Mouse (Mus musculus) neural tube, embryonic 11.5 days (tissue): Measurements from ENCODE around the gene Aff3. TPM values are rescaled to one million over a fixed set of nuclear protein-coding genes. Genes with fewer than 3 reads are reported as not detected.

ENCODE experiments used
- ATAC-seq: fragments of 200-750 bp; cut with Nextera tagmentation; 2 replicates; pipeline ENCODE4 v1.8.0; 2017; ENCODE audit warnings: moderate number of reproducible peaks, mild to moderate bottlenecking, moderate TSS enrichment, moderate library complexity; ENCODE audit not compliant: insufficient read depth, low FRiP score, low TSS enrichment
- DNase-seq: peaks from one replicate; pipeline ENCODE4 v3.0.0-alpha.2; 2015; ENCODE audit warnings: low spot score
- H3K27ac ChIP-seq: fragments of 300-500 bp; sonication (generic); 2 replicates; pipeline ENCODE4 v1.5.1; 2014; ENCODE audit warnings: low read depth, mild to moderate bottlenecking, low read length
- H3K27me3 ChIP-seq: fragments of 300-500 bp; sonication (generic); 2 replicates; pipeline ENCODE4 v1.6.1; 2014; ENCODE audit warnings: mild to moderate bottlenecking, low read length, mixed read lengths; ENCODE audit not compliant: control insufficient read depth, insufficient read depth
- H3K36me3 ChIP-seq: fragments of 300-500 bp; sonication (generic); 2 replicates; pipeline ENCODE4 v1.6.1; 2014; ENCODE audit warnings: mild to moderate bottlenecking, low read length, moderate library complexity, mixed read lengths; ENCODE audit not compliant: control insufficient read depth, insufficient read depth
- H3K4me1 ChIP-seq: fragments of 300-500 bp; sonication (generic); 2 replicates; pipeline ENCODE4 v1.6.1; 2014; ENCODE audit warnings: low read length, mixed read lengths; ENCODE audit not compliant: control insufficient read depth, insufficient read depth
- H3K4me2 ChIP-seq: fragments of 300-500 bp; sonication (generic); 2 replicates; pipeline ENCODE4 v1.6.1; 2014; ENCODE audit warnings: low read depth, mild to moderate bottlenecking, moderate library complexity
- H3K4me3 ChIP-seq: fragments of 300-500 bp; sonication (generic); 2 replicates; pipeline ENCODE4 v1.5.1; 2014; ENCODE audit warnings: low read depth, low read length
- H3K9ac ChIP-seq: fragments of 300-500 bp; sonication (generic); 2 replicates; pipeline ENCODE4 v1.6.1; 2014; ENCODE audit warnings: mild to moderate bottlenecking, low read length
- H3K9me3 ChIP-seq: fragments of 300-500 bp; sonication (generic); 2 replicates; pipeline ENCODE4 v1.6.1; 2016; ENCODE audit warnings: low read length; ENCODE audit not compliant: control insufficient read depth
- WGBS: fragments of 180-500 bp; shearing (Covaris S2); extraction: QIAGEN DNeasy Blood & Tissue Kit; methylation state at CpG from one replicate; pipeline ENCODE4 v1.1.7; 2014; 5-methylcytosine and 5-hydroxymethylcytosine counted together
- polyA plus RNA-seq: library from polyadenylated mRNA; unstranded; fragments of >200 nt; fragmentation: Nextera tagmentation; extraction: Ambion mirVana; gene quantifications from 2 replicates; pipeline ENCODE4 v1.2.1, GENCODE M21; 2014

Aff3 gene
- polyA plus RNA-seq, 1 experiment from 2014 or later, result 33.3 TPM

DNA sequence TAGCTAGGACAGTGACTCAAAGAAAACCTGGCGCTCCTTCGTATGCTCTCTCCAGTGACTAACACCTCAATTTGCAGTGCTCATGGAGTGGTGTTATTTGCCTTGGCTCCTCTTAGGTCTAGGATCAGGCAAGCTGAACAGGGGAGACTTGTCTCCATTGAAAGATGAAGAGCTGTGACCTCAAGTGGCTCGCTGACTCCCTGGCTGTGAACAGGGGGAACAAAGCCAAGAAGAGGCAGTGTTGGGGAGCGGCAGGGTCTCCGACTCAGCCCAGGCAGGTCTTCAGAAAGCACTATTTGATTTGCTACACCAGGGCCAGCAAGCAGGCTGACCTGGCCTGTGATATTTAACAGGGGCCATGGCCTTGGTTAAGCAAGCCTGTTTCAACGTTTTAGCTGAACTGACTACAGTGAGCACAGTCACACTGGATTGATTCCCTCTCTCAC is 423.5 kb downstream of the Aff3 start:
- WGBS, result 86% methylated on average over 6 of the region's 6 CpGs
- Histone ChIP-seq H3K27ac (no peak overlapping the region), H3K9ac (no peak overlapping the region), H3K4me1 (no peaks in the 10 kb centered on the region), H3K4me2 (no peak overlapping the region), H3K9me3 (no peaks in the 10 kb centered on the region), H3K4me3 (no peak overlapping the region), H3K36me3 (no peaks in the 10 kb centered on the region), H3K27me3 (no peaks in the 10 kb centered on the region)
- DNase-seq, result no peak
- no peak for ATAC-seq

GRCm38 (mm10) chr1:38240438-38241220 is 424.1 kb downstream of the Aff3 start:
- Histone ChIP-seq H3K27me3 (no peaks in the 10 kb centered on the region), H3K36me3 (no peaks in the 10 kb centered on the region), H3K9me3 (no peaks in the 10 kb centered on the region), H3K9ac (no peak overlapping the region), H3K4me3 (no peak overlapping the region), H3K27ac (no peak overlapping the region), H3K4me2 (no peak overlapping the region), H3K4me1 (no peaks in the 10 kb centered on the region)
- no peak for ATAC-seq
- 85% methylated on average over 9 of the region's 9 CpGs for WGBS
- no peak for DNase-seq

GRCm38 (mm10) chr1:38239516-38239915 is 425.2 kb downstream of the Aff3 start:
- no peak overlapping the region for H3K9ac ChIP-seq
- no peaks in the 10 kb centered on the region for H3K4me1 ChIP-seq
- ATAC-seq (no peak), DNase-seq (no peak)
- 94% methylated on average over 16 of the region's 16 CpGs for WGBS
- no peaks in the 10 kb centered on the region for H3K36me3 ChIP-seq
- no peaks in the 10 kb centered on the region for H3K27me3 ChIP-seq
- no peak overlapping the region for H3K4me3 ChIP-seq
- H3K9me3 ChIP-seq, result no peaks in the 10 kb centered on the region
- no peak overlapping the region for H3K4me2 ChIP-seq
- no peak overlapping the region for H3K27ac ChIP-seq

DNA sequence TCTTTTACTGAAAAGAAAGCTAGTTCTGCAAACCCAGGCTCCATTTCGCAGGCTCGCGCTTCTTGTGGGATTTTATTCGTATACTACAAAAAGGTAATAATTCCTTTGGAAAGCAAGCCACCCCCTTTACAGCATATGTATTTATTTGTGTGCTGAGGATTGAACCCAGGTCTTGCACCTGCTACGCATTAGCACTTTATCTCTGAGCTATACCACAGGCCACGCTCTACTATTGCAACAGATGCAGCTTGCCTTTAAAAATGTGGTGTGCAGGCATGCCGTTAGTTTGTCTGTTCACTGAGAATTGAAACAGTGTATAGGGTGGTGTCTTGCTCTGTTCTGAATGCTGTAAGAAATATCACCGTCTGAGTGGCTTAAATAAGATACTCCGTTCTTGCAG is 426.9 kb downstream of the Aff3 start:
- 95% methylated on average over 9 of the region's 9 CpGs for WGBS
- no peaks in the 10 kb centered on the region for H3K36me3 ChIP-seq
- ATAC-seq (no peak), DNase-seq (no peak)
- H3K9me3 ChIP-seq, result no peaks in the 10 kb centered on the region
- no peaks in the 10 kb centered on the region for H3K27me3 ChIP-seq
- no peak overlapping the region for H3K27ac ChIP-seq
- H3K4me1 ChIP-seq, result no peaks in the 10 kb centered on the region
- no peak overlapping the region for H3K4me3 ChIP-seq
- H3K9ac ChIP-seq, result no peak overlapping the region
- H3K4me2 ChIP-seq, result no peak overlapping the region

DNA sequence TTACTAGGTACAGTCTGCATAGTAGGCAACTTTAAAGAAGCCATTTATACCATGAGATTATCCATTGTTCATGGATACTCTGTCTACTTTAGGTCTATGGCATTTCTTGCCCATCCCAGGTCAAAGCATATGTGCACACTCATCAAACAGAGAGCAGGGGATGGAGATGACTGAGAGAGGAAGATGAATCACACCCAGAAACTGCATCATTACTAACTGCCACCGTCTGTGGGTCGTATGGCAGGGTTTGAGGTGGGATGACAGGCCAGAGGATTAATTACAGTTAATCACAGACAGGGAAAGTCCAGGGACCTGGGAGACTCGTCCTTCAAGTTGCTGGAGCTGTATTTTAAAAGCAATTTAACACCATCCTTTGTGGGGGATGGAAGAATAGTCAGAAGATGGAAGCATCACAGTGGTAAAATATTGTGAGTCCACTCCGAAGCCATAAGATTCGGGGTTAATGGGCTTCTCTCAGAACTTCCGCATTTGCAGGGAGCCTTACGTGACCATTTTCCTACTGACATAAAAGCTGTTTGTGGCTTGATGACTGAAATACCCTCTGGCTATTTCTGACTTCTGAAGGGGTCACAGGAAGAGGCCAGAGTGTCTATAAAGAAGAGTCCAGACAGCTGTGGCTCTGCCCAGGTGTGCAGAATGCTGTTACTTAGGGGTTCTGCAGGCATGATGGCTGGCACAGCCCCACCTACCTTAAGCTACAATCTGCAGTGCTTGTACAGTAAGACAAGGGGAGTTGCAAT is 427.5 kb downstream of the Aff3 start:
- no peak overlapping the region for H3K27ac ChIP-seq
- H3K36me3 ChIP-seq, result no peaks in the 10 kb centered on the region
- H3K4me3 ChIP-seq, result no peak overlapping the region
- H3K9me3 ChIP-seq, result no peaks in the 10 kb centered on the region
- ATAC-seq (no peak), DNase-seq (no peak)
- 53% methylated on average over 7 of the region's 7 CpGs for WGBS
- H3K9ac ChIP-seq, result no peak overlapping the region
- H3K27me3 ChIP-seq, result no peaks in the 10 kb centered on the region
- no peak overlapping the region for H3K4me2 ChIP-seq
- no peaks in the 10 kb centered on the region for H3K4me1 ChIP-seq

DNA sequence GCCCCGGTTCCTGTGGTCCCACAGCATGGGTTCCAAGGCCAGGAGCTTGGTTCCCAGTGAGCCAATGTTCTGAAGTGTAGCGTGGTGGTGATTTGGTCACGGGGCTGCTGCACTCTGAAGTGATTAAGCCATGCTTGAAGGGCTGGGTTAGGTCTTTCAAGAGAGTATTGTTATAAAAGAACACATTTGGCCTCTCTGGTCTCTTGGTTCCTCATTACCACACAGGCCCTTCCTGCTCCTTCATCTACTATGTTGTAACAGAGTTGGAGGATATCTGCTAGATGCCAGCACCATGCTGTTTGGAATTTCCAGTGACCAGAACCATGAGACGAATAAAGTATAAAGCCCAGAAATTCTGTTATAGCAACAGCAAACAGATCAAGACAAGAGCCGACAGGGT is 431.6 kb downstream of the Aff3 start:
- Histone ChIP-seq H3K4me2 (no peak overlapping the region), H3K9ac (no peak overlapping the region), H3K36me3 (no peaks in the 10 kb centered on the region), H3K9me3 (no peaks in the 10 kb centered on the region), H3K4me1 (no peaks in the 10 kb centered on the region), H3K27ac (no peak overlapping the region), H3K27me3 (no peaks in the 10 kb centered on the region), H3K4me3 (no peak overlapping the region)
- DNase-seq, result no peak
- no peak for ATAC-seq
- WGBS, result 93% methylated on average over 5 of the region's 5 CpGs

DNA sequence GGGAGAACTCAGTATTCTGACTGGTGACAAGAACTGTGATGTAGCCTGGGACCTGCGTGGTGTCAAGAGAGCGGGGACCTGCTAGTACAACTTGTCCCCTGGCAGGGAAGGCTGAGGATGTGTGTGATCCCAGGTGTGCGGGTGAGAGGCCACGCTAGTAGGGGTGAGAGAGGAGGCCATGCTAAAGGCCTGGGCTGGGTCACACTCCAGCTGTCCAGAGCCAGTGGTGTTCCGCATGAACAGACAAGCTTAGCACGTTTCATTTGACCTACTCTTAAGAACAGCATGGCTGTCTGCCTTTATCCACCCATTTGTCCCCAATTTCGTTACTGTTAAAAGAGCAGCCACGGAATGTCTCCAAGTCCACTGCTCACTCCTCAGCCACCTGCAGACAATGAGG is 434.7 kb downstream of the Aff3 start:
- Histone ChIP-seq H3K9ac (no peak overlapping the region), H3K27me3 (no peaks in the 10 kb centered on the region), H3K4me1 (no peaks in the 10 kb centered on the region), H3K9me3 (peaks cover 2% of the 10 kb centered on the region; the same call in 1 of the 2 replicates), H3K36me3 (no peaks in the 10 kb centered on the region), H3K27ac (no peak overlapping the region), H3K4me3 (no peak overlapping the region), H3K4me2 (no peak overlapping the region)
- ATAC-seq (no peak), DNase-seq (no peak)
- 74% methylated on average over 8 of the region's 8 CpGs for WGBS

- Histone ChIP-seq H3K36me3 (peaks cover under 1% of the 10 kb centered on the region; the same call in 1 of the 2 replicates), H3K9ac (no peak overlapping the region), H3K9me3 (peaks cover 6% of the 10 kb centered on the region), H3K4me2 (no peak overlapping the region), H3K27me3 (no peaks in the 10 kb centered on the region), H3K4me3 (no peak overlapping the region), H3K27ac (no peak overlapping the region), H3K4me1 (no peaks in the 10 kb centered on the region)
- WGBS, result 94% methylated on average over 4 of the region's 4 CpGs
- DNase-seq (no peak), ATAC-seq (no peak)
These were observed 435.9 kb downstream of the Aff3 start for GRCm38 (mm10) chr1:38228806-38229205.

DNA sequence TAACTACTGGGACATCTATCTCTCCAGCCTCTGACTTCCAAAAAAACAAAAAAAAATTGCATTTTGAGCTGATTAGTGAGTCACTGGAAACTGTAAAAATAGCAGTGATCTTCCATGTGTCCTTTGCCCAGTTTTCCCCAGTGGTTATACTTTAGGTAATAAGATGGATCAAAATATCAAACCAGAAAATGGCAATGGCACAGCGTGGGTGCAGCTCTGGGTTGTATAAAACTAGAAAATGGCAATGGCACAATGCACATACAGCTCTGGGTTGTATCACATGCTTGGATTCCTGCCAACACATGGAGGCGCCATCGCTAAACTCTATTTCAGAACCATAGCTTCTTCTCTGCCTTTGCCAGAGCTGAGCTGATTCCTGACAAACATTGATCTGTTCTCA is 439.6 kb downstream of the Aff3 start:
- H3K27ac ChIP-seq, result no peak overlapping the region
- H3K4me2 ChIP-seq, result no peak overlapping the region
- WGBS, result 95% methylated on average over 3 of the region's 3 CpGs
- no peak for ATAC-seq
- no peaks in the 10 kb centered on the region for H3K4me1 ChIP-seq
- H3K27me3 ChIP-seq, result no peaks in the 10 kb centered on the region
- H3K36me3 ChIP-seq, result peaks cover 2% of the 10 kb centered on the region; the same call in 1 of the 2 replicates
- peaks cover 9% of the 10 kb centered on the region for H3K9me3 ChIP-seq
- no peak overlapping the region for H3K4me3 ChIP-seq
- no peak for DNase-seq
- H3K9ac ChIP-seq, result no peak overlapping the region
